Comparison of ENCODE assay signal across 12 mouse cellular contexts in genomic region chr6:22802399-22803092, GRCm38 (mm10).
DNase-seq lines count a peak whose midpoint lies in the region; ATAC-seq and TF ChIP-seq lines count a peak whose summit lies in the region.
"Had no signal": no experiment of that assay in that cellular context is flagged by ENCODE, and none has a peak within 500 bp of the region (broad histone marks: within the 10 kb centered on the region; RNA-seq: fewer than 3 reads in every experiment).

No protein-coding gene starts in this region.

- H3K4me1 ChIP-seq in intestine, embryonic 15.5 days (replicated peaks) = no peaks in the 10 kb centered on the region
- no peaks in the 10 kb centered on the region for H3K4me1 ChIP-seq in intestine, postnatal 0 days (replicated peaks; ENCODE audit: control insufficient read depth, insufficient read depth, low read length)
- no peaks in the 10 kb centered on the region for H3K4me1 ChIP-seq in ES-Bruce4 (ENCODE audit: control insufficient read depth, insufficient read depth, low read length)
- no peaks in the 10 kb centered on the region for H3K4me1 ChIP-seq in hindbrain, embryonic 15.5 days (replicated peaks)
- H3K4me1 ChIP-seq in kidney, adult 2 months (ENCODE audit: control insufficient read depth, insufficient read depth, low read length) = no peaks in the 10 kb centered on the region

- H3K27ac ChIP-seq in intestine, embryonic 15.5 days = no peak overlapping the region
- no peak overlapping the region for H3K27ac ChIP-seq in intestine, postnatal 0 days (ENCODE audit: low read depth, low read length)
- H3K27ac ChIP-seq in ES-Bruce4 (ENCODE audit: insufficient read depth, low read length) = no peak overlapping the region
- H3K27ac ChIP-seq in hindbrain, embryonic 15.5 days (replicated peaks) = no peak overlapping the region
- H3K27ac ChIP-seq in kidney, adult 2 months (ENCODE audit: insufficient read depth, low read depth, low read length) = no peak overlapping the region
- H3K27ac ChIP-seq: macrophage had no signal

- no peak for TF ChIP-seq POLR2A in ES-Bruce4 (IDR thresholded peaks at IDR 0.05; ENCODE audit: insufficient read depth, low read length)
- no peak for TF ChIP-seq POLR2A in kidney, adult 2 months (IDR thresholded peaks at IDR 0.05; ENCODE audit: low read depth, low read length)

- no peak overlapping the region for H3K9ac ChIP-seq in intestine, embryonic 15.5 days
- no peak overlapping the region for H3K9ac ChIP-seq in intestine, postnatal 0 days (ENCODE audit: low read depth, low read length)
- H3K9ac ChIP-seq in ES-Bruce4 (ENCODE audit: low read depth, poor library complexity, severe bottlenecking) = no peak overlapping the region
- no peak overlapping the region for H3K9ac ChIP-seq in hindbrain, embryonic 15.5 days

- 65% methylated on average over 12 of the region's 12 CpGs for WGBS in intestine, embryonic 15.5 days
- WGBS in intestine, postnatal 0 days = 57% methylated on average over 12 of the region's 12 CpGs
- WGBS in hindbrain, embryonic 15.5 days = 57% methylated on average over 12 of the region's 12 CpGs
- WGBS in kidney, adult 2 months = 62% methylated on average over 12 of the region's 12 CpGs

- no peaks in the 10 kb centered on the region for H3K9me3 ChIP-seq in intestine, embryonic 15.5 days
- no peaks in the 10 kb centered on the region for H3K9me3 ChIP-seq in intestine, postnatal 0 days (ENCODE audit: control insufficient read depth)
- no peaks in the 10 kb centered on the region for H3K9me3 ChIP-seq in ES-Bruce4 (replicated peaks; ENCODE audit: control insufficient read depth, insufficient read depth, low read length, poor library complexity, severe bottlenecking)
- H3K9me3 ChIP-seq in hindbrain, embryonic 15.5 days = no peaks in the 10 kb centered on the region

- TF ChIP-seq EP300 in ES-Bruce4 (IDR thresholded peaks at IDR 0.05; ENCODE audit: insufficient read depth, low read depth, low read length) = no peak

- no peak for TF ChIP-seq CTCF in intestine, postnatal 0 days (IDR thresholded peaks at IDR 0.05; ENCODE audit: low read depth)
- TF ChIP-seq CTCF in ES-Bruce4 (IDR thresholded peaks at IDR 0.05; ENCODE audit: low read depth, low read length) = peak; percentile 10
- no peak for TF ChIP-seq CTCF in kidney, adult 2 months (conservative IDR thresholded peaks at IDR 0.05; ENCODE audit: insufficient read depth, insufficient read length, low read depth, low read length)

- peak; percentile 13 to 17 for DNase-seq in cerebellum, postnatal 10 days
- DNase-seq in kidney, adult 2 months = no peak
- no peak for DNase-seq in thymus, postnatal 0 days (ENCODE audit: low spot score)
- no peak for DNase-seq in spleen, postnatal 10 days (ENCODE audit: low spot score in 2 of 2)
- DNase-seq: layer of hippocampus, postnatal 36 days; right cerebral cortex, postnatal 25 days had no signal

- H3K4me3 ChIP-seq in intestine, embryonic 15.5 days (replicated peaks) = no peak overlapping the region
- H3K4me3 ChIP-seq in intestine, postnatal 0 days (ENCODE audit: low read depth, low read length) = no peak overlapping the region
- no peak overlapping the region for H3K4me3 ChIP-seq in ES-Bruce4 (ENCODE audit: low read depth, low read length)
- H3K4me3 ChIP-seq in hindbrain, embryonic 15.5 days = no peak overlapping the region
- H3K4me3 ChIP-seq in kidney, adult 2 months (ENCODE audit: insufficient read depth, low read depth, low read length) = no peak overlapping the region

- H3K36me3 ChIP-seq in intestine, embryonic 15.5 days = no peaks in the 10 kb centered on the region
- no peaks in the 10 kb centered on the region for H3K36me3 ChIP-seq in intestine, postnatal 0 days (ENCODE audit: control insufficient read depth, insufficient read depth)
- no peaks in the 10 kb centered on the region for H3K36me3 ChIP-seq in ES-Bruce4 (ENCODE audit: control insufficient read depth, insufficient read depth, low read length, poor library complexity, severe bottlenecking)
- H3K36me3 ChIP-seq in hindbrain, embryonic 15.5 days = no peaks in the 10 kb centered on the region
- no peaks in the 10 kb centered on the region for H3K36me3 ChIP-seq in kidney, adult 2 months (ENCODE audit: control insufficient read depth, insufficient read depth, low read length)

- no peak overlapping the region for H3K4me2 ChIP-seq in intestine, embryonic 15.5 days (replicated peaks)
- no peak overlapping the region for H3K4me2 ChIP-seq in intestine, postnatal 0 days (replicated peaks; ENCODE audit: low read depth)
- H3K4me2 ChIP-seq in hindbrain, embryonic 15.5 days = no peak overlapping the region

- ATAC-seq in intestine, embryonic 15.5 days = peak; percentile 41; the same call in 1 of the 2 replicates
- no peak for ATAC-seq in intestine, postnatal 0 days
- ATAC-seq in hindbrain, embryonic 15.5 days (ENCODE audit: low FRiP score, low read depth) = peak; percentile 68; the same call in 1 of the 2 replicates
- ATAC-seq: CD4-positive, CD25-positive, alpha-beta regulatory T cell, adult 4 months had no signal

- H3K27me3 ChIP-seq in intestine, embryonic 15.5 days (replicated peaks) = no peaks in the 10 kb centered on the region
- no peaks in the 10 kb centered on the region for H3K27me3 ChIP-seq in intestine, postnatal 0 days (replicated peaks; ENCODE audit: control insufficient read depth, insufficient read depth, low read length)
- no peaks in the 10 kb centered on the region for H3K27me3 ChIP-seq in ES-Bruce4 (ENCODE audit: control insufficient read depth, insufficient read depth, low read length, poor library complexity, severe bottlenecking)
- no peaks in the 10 kb centered on the region for H3K27me3 ChIP-seq in hindbrain, embryonic 15.5 days
- H3K27me3 ChIP-seq in kidney, adult 2 months (replicated peaks; ENCODE audit: control insufficient read depth, insufficient read depth, low read length) = no peaks in the 10 kb centered on the region

Comparison
In these comparisons a context has a peak if more than half of its experiments do, and no peak if none do; other contexts are left out.
1. DNase-seq: peak in cerebellum, postnatal 10 days (2 of 2); none in kidney, adult 2 months (single experiment), thymus, postnatal 0 days (single experiment) and spleen, postnatal 10 days (0 of 2).